Mouse (Mus musculus) testis, adult 10 weeks (tissue): ENCODE data around the gene Gemin4. TPM values are rescaled to one million over a fixed set of nuclear protein-coding genes. Genes with fewer than 3 reads are reported as not detected.

ENCODE experiments used
- polyA plus RNA-seq: library from polyadenylated mRNA; stranded (reverse); fragments of 350-450 nt; fragmentation: Illumina TruSeq; extraction: RNeasy Lipid Tissue Mini Kit (QIAGEN cat#74804); gene quantifications from one replicate; pipeline ENCODE4 v1.2.3, GENCODE M21; 2014; ENCODE audit warnings: low read depth, low replicate concordance

The Gemin4 gene
- polyA plus RNA-seq, result 16.4 TPM

DNA sequence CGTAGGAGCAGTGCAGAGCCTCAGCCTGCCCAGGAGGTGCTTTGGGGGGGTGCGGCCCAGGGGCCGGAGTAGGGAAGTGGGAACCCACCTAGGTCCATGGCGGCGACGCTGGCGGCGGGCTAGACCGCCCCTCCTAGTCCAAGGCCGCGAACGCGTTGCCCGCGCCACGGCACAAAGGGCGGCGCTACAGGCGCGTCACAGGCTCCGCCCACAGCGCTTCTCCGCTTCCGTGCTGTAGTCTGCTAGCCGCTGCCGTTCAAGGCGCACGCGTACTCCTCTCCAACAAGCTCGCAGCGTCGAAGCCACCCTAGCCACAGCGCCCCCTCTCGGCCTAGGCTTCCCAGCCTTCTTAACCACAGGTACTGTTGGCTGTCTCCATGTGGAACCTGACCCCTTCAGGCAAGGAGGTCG, at the start of gene Gemin4, which contains the start of gene Dbil5:
Gene Gemin4 (minus strand): TSS at position 275 of the 411 bp plus-strand sequence.
Gene Dbil5 (plus strand): TSS at position 219 of the 411 bp plus-strand sequence.

DNA sequence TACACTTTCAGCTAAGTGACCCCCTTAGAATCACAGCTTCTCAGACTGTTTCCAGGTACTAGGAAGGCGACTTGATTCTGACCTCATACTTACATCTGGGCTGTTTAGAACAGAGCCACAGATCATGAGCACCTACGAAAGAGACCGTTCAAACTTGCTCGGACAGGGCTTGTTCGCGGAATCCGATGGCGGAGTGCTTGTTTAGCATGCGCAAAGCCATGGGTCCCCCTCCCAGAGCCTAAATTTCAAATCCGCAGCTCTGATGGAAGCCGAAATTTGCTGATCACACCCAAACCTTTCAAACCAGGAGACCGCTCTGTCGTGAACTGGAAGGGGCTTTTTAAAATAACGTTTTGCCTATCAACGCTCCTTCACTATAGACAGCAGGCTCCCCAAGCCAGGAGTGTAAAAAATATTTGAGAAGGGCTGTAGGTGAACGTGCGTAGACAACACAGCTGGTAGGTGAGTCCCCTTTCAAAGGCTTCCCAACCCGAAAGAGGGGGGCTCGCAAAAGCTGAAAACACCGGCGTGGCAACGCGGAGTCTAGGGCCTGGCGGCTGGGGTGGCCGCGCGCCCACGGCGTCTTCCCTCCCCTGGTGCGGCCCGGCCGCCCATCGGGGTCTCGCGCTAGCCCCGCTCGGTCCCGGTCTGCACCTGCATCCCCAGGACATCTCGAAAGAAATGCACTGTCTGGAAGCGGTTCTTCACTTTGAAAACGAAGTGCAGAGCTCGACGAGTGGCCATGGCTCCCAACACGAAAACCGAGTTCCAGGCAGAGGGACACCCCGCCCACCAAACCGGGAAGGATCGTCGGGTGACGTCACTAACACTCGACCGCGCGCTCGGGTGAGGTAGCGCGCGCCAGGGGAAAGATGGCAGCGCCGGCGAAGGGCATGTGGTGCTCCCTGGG, 25.7 kb upstream of the Gemin4 start, which contains the start of the genes Mrm3 and Glod4:
Gene Mrm3 (plus strand): TSS at position 815 of the 910 bp plus-strand sequence.
Gene Glod4 (minus strand): TSS at position 825 of the 910 bp plus-strand sequence.

DNA sequence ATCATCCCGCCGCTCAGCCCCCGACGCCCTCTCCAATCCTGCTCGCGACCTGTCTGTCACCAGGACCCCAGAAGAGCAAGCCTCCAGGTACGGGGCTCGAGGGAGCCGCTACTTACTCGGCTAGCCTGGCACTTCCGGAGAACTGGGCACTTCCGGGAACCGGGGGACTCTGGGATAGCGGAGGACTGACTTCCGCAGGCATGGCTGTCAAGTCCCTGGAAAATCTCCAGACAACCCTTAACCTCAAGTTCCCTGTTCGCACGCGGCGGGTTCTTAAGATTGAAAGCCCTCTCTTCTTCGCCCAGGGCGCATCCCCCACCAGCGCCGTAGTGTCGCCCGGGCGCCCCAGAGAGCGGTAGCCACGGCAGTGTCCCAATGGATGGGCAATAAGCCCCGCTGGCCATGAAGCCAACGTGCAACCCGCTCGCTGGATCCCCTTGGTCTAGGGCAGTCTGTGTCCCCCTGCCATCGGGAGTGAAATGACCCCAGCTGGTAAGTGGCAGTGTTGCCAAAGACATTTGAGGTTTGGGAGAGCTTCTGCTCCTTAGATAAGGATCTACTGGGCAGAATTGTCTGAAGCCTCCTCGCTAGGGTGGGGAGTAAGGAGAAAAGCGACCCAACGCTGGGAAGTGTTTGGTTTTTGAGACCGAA, 37.8 kb downstream of the Gemin4 start, which contains the start of the genes Vps53 and Fam57a:
Gene Vps53 (minus strand): TSS at position 153 of the 651 bp plus-strand sequence.
Gene Fam57a (plus strand): TSS at position 177 of the 651 bp plus-strand sequence.

Other genes with a start within 250 kb of the Gemin4 start
- gene 1700016K19Rik, start 217.8 kb downstream of the Gemin4 start, polyA plus RNA-seq, result 141 TPM
- gene Rflnb, start 189.9 kb downstream of the Gemin4 start, polyA plus RNA-seq, result 0.98 TPM
- gene Vps53, start 38.0 kb downstream of the Gemin4 start, polyA plus RNA-seq, result 17.0 TPM
- 2.3 TPM for gene Fam57a, start 38.0 kb downstream of the Gemin4 start, polyA plus RNA-seq
- gene Dbil5, start 56 bp downstream of the Gemin4 start, polyA plus RNA-seq, result 1,688 TPM
- 2.5 TPM for gene Mrm3, start 26.1 kb upstream of the Gemin4 start, polyA plus RNA-seq
- 46.5 TPM for gene Glod4, start 26.1 kb upstream of the Gemin4 start, polyA plus RNA-seq
- gene Nxn, start 181.5 kb upstream of the Gemin4 start, polyA plus RNA-seq, result 34.5 TPM
- 2.3 TPM for gene Timm22, start 189.3 kb upstream of the Gemin4 start, polyA plus RNA-seq